In genomic region chr5:43081561-43082534, GRCm38 (mm10) we compare ENCODE assay signal across 11 mouse cellular contexts.
DNase-seq lines count a peak whose midpoint lies in the region; ATAC-seq and TF ChIP-seq lines count a peak whose summit lies in the region.
"Had no signal": no experiment of that assay in that cellular context is flagged by ENCODE, and none has a peak within 500 bp of the region (broad histone marks: within the 10 kb centered on the region; RNA-seq: fewer than 3 reads in every experiment).

No protein-coding gene starts in this region.

- TF ChIP-seq POLR2A in MEL (IDR thresholded peaks at IDR 0.05; ENCODE audit: control insufficient read depth in 1 of 2, insufficient read depth in 1 of 2, low read depth in 1 of 2, low read length in 2 of 2, poor library complexity in 1 of 2): no peak
- no peak for TF ChIP-seq POLR2A in bone marrow, adult 2 months (IDR thresholded peaks at IDR 0.05; ENCODE audit: borderline replicate concordance, control insufficient read depth, low read depth, low read length)

- no peaks in the 10 kb centered on the region for H3K27me3 ChIP-seq in kidney, postnatal 0 days (ENCODE audit: insufficient read depth, low read length)
- H3K27me3 ChIP-seq in MEL (ENCODE audit: control insufficient read depth in 1 of 2, insufficient read depth in 2 of 2, low read length in 2 of 2): no peaks in the 10 kb centered on the region
- no peaks in the 10 kb centered on the region for H3K27me3 ChIP-seq in liver, postnatal 0 days (ENCODE audit: insufficient read depth, low read length)
- H3K27me3 ChIP-seq: limb, embryonic 12.5 days had no signal

- no peak for TF ChIP-seq CTCF in kidney, postnatal 0 days (IDR thresholded peaks at IDR 0.05; ENCODE audit: low read depth)
- TF ChIP-seq CTCF in MEL (IDR thresholded peaks at IDR 0.05 in 2 of 3, conservative IDR thresholded peaks at IDR 0.05 in 1 of 3; ENCODE audit: control insufficient read depth in 1 of 3, insufficient read depth in 1 of 3, low read depth in 2 of 3, low read length in 3 of 3, poor library complexity in 1 of 3, severe bottlenecking in 1 of 3): no peak
- no peak for TF ChIP-seq CTCF in bone marrow, adult 2 months (IDR thresholded peaks at IDR 0.05; ENCODE audit: control insufficient read depth, insufficient read depth, low read length)
- no peak for TF ChIP-seq CTCF in liver, postnatal 0 days (IDR thresholded peaks at IDR 0.05; ENCODE audit: low read depth)

- no peak overlapping the region for H3K4me3 ChIP-seq in kidney, postnatal 0 days (replicated peaks; ENCODE audit: low read depth, low read length)
- peak overlapping the region in 1 of 2 experiments; percentile 7; a peak in 2 of 4 replicates for H3K4me3 ChIP-seq in MEL (ENCODE audit: control insufficient read depth in 1 of 2, insufficient read depth in 1 of 2, low read depth in 2 of 2, low read length in 2 of 2)
- no peak overlapping the region for H3K4me3 ChIP-seq in bone marrow, adult 2 months (replicated peaks; ENCODE audit: control insufficient read depth, low read depth, low read length)
- no peak overlapping the region for H3K4me3 ChIP-seq in liver, postnatal 0 days (ENCODE audit: low read depth, low read length)
- H3K4me3 ChIP-seq: limb, embryonic 12.5 days had no signal

- ATAC-seq in kidney, postnatal 0 days (replicated peaks; ENCODE audit: low FRiP score, low read depth): no peak
- peak; percentile 23; the same call in 1 of the 2 replicates for ATAC-seq in liver, postnatal 0 days
- ATAC-seq: forebrain, embryonic 16.5 days had no signal

- H3K4me1 ChIP-seq in kidney, postnatal 0 days (replicated peaks; ENCODE audit: insufficient read depth, low read length): no peaks in the 10 kb centered on the region
- peaks cover 11 to 12% of the 10 kb centered on the region in 2 experiments for H3K4me1 ChIP-seq in MEL (ENCODE audit: control insufficient read depth in 1 of 2, insufficient read depth in 2 of 2, low read length in 2 of 2)
- no peaks in the 10 kb centered on the region; the same call in 1 of the 2 replicates for H3K4me1 ChIP-seq in bone marrow, adult 2 months (ENCODE audit: control insufficient read depth, insufficient read depth, low read length)
- H3K4me1 ChIP-seq in liver, postnatal 0 days (ENCODE audit: insufficient read depth): no peaks in the 10 kb centered on the region

- H3K79me2 ChIP-seq in MEL (ENCODE audit: control insufficient read depth, insufficient read depth, low read length, poor library complexity): no peaks in the 10 kb centered on the region

- 54% methylated on average over 11 of the region's 11 CpGs for WGBS in kidney, postnatal 0 days
- 4% methylated on average over 11 of the region's 11 CpGs for WGBS in bone marrow, adult 2 months
- WGBS in liver, postnatal 0 days (ENCODE audit: insufficient replicate concordance): 22% methylated on average over 11 of the region's 11 CpGs

- H3K9ac ChIP-seq in kidney, postnatal 0 days (ENCODE audit: low read depth, low read length): no peak overlapping the region
- H3K9ac ChIP-seq in MEL (ENCODE audit: control insufficient read depth, low read depth, low read length, poor library complexity, severe bottlenecking): peak overlapping the region; percentile 4; the same call in 1 of the 2 replicates
- no peak overlapping the region for H3K9ac ChIP-seq in liver, postnatal 0 days (replicated peaks)
- H3K9ac ChIP-seq: limb, embryonic 12.5 days had no signal

- no peak for TF ChIP-seq RAD21 in MEL (IDR thresholded peaks at IDR 0.05; ENCODE audit: low read depth, low read length)

- H3K9me3 ChIP-seq in kidney, postnatal 0 days (replicated peaks; ENCODE audit: low read length): no peaks in the 10 kb centered on the region
- no peaks in the 10 kb centered on the region for H3K9me3 ChIP-seq in MEL (replicated peaks; ENCODE audit: insufficient read depth, low read length)
- no peaks in the 10 kb centered on the region for H3K9me3 ChIP-seq in liver, postnatal 0 days (ENCODE audit: low read length)
- H3K9me3 ChIP-seq: limb, embryonic 12.5 days had no signal

- H3K36me3 ChIP-seq in kidney, postnatal 0 days (ENCODE audit: insufficient read depth, low read length): no peaks in the 10 kb centered on the region
- peaks cover 0 to 14% of the 10 kb centered on the region in 2 experiments; a peak in 2 of 4 replicates for H3K36me3 ChIP-seq in MEL (ENCODE audit: control insufficient read depth in 1 of 2, insufficient read depth in 2 of 2, low read length in 2 of 2)
- no peaks in the 10 kb centered on the region for H3K36me3 ChIP-seq in liver, postnatal 0 days (replicated peaks; ENCODE audit: insufficient read depth, low read length)
- H3K36me3 ChIP-seq: limb, embryonic 12.5 days had no signal

- TF ChIP-seq EP300 in MEL (IDR thresholded peaks at IDR 0.05; ENCODE audit: low read depth in 1 of 2, low read length in 2 of 2): peak; percentile 82 to 84
- no peak for TF ChIP-seq EP300 in liver, postnatal 0 days (IDR thresholded peaks at IDR 0.05; ENCODE audit: low read depth)

- H3K4me2 ChIP-seq in kidney, postnatal 0 days (ENCODE audit: low read length): no peak overlapping the region
- no peak overlapping the region for H3K4me2 ChIP-seq in liver, postnatal 0 days (ENCODE audit: low read depth, low read length)
- H3K4me2 ChIP-seq: limb, embryonic 12.5 days had no signal

- H3K27ac ChIP-seq in kidney, postnatal 0 days: no peak overlapping the region
- peak overlapping the region; percentile 40 for H3K27ac ChIP-seq in MEL (ENCODE audit: control insufficient read depth, low read depth, low read length)
- 0 out of 2 replicates have a peak overlapping the region, but pooled peaks have one; percentile 27 for H3K27ac ChIP-seq in bone marrow, adult 2 months (ENCODE audit: control insufficient read depth, insufficient read depth, low read depth, low read length, poor library complexity)
- H3K27ac ChIP-seq in liver, postnatal 0 days (ENCODE audit: low read depth): no peak overlapping the region
- H3K27ac ChIP-seq: limb, embryonic 12.5 days had no signal

- DNase-seq in kidney, postnatal 0 days (ENCODE audit: low spot score): peak; percentile 15
- no peak for DNase-seq in kidney, adult 18-20 months
- DNase-seq in MEL (ENCODE audit: low read depth, low spot score): peak; percentile 94
- DNase-seq in liver, postnatal 0 days: peak; percentile 47
- DNase-seq in retina, postnatal 1 day: no peak
- no peak for DNase-seq in testis, postnatal 10 days (ENCODE audit: low spot score)
- no peak for DNase-seq in spleen, postnatal 14 days (ENCODE audit: low spot score in 2 of 2)
- DNase-seq: kidney, adult 9 months had no signal

TF ChIP-seq in MEL, 35 proteins besides CTCF, POLR2A, EP300 and RAD21 (continues in another document):
- TF ChIP-seq POLR2AphosphoS2 (IDR thresholded peaks at IDR 0.05; ENCODE audit: low read length) (no peak), ZNF384 (IDR thresholded peaks at IDR 0.05; ENCODE audit: low read depth, low read length) (no peak), ETS1 (IDR thresholded peaks at IDR 0.05; ENCODE audit: low read depth, low read length) (peak; percentile 81), ZC3H11A (IDR thresholded peaks at IDR 0.05; ENCODE audit: low read depth, low read length) (no peak), TAL1 (IDR thresholded peaks at IDR 0.05; ENCODE audit: low read length) (peak; percentile 10; the same call in 1 of the 2 replicates), SIN3A (IDR thresholded peaks at IDR 0.05; ENCODE audit: low read length) (peak; percentile 51), ZMIZ1 (IDR thresholded peaks at IDR 0.05; ENCODE audit: low read depth, low read length) (no peak), MXI1 (IDR thresholded peaks at IDR 0.05; ENCODE audit: low read depth, low read length) (no peak), MAFK (IDR thresholded peaks at IDR 0.05; ENCODE audit: borderline replicate concordance, low read depth, low read length) (no peak), HCFC1 (IDR thresholded peaks at IDR 0.05; ENCODE audit: low read depth, low read length) (peak; percentile 41; the same call in 1 of the 2 replicates), GABPA (IDR thresholded peaks at IDR 0.05; ENCODE audit: low read depth, low read length) (no peak), TCF12 (IDR thresholded peaks at IDR 0.05; ENCODE audit: low read depth, low read length) (peak; percentile 74), USF2 (IDR thresholded peaks at IDR 0.05; ENCODE audit: borderline replicate concordance in 1 of 2, insufficient read depth in 1 of 2, low read depth in 1 of 2, low read length in 2 of 2) (no peak), GATA1 (IDR thresholded peaks at IDR 0.05; ENCODE audit: low read depth, low read length) (peak; percentile 59; the same call in 1 of the 2 replicates), MYB (IDR thresholded peaks at IDR 0.05; ENCODE audit: low read depth, low read length) (no peak), MAZ (IDR thresholded peaks at IDR 0.05; ENCODE audit: low read depth, low read length) (no peak), MYC (IDR thresholded peaks at IDR 0.05; ENCODE audit: low read depth, low read length) (peak; percentile 76; the same call in 1 of the 2 replicates), ZKSCAN1 (IDR thresholded peaks at IDR 0.05; ENCODE audit: low read depth, low read length) (no peak), CHD1 (IDR thresholded peaks at IDR 0.05; ENCODE audit: low read depth, low read length) (no peak), MAX (IDR thresholded peaks at IDR 0.05; ENCODE audit: low read length) (0 out of 2 replicates have a peak, but pooled peaks have one; percentile 44), POLR2AphosphoS5 (IDR thresholded peaks at IDR 0.05; ENCODE audit: borderline replicate concordance, low read depth, low read length) (no peak), CHD2 (IDR thresholded peaks at IDR 0.05; ENCODE audit: low read length) (no peak), RCOR1 (IDR thresholded peaks at IDR 0.05; ENCODE audit: low read depth, low read length) (peak; percentile 74), MEF2A (IDR thresholded peaks at IDR 0.05; ENCODE audit: extremely low read depth, insufficient replicate concordance, low read depth, low read length, poor library complexity, severe bottlenecking) (peak; percentile 95), TBP (IDR thresholded peaks at IDR 0.05; ENCODE audit: low read depth, low read length) (no peak), USF1 (IDR thresholded peaks at IDR 0.05; ENCODE audit: low read depth, low read length) (no peak), JUND (IDR thresholded peaks at IDR 0.05; ENCODE audit: low read depth, low read length) (0 out of 2 replicates have a peak, but pooled peaks have one; percentile 40), NRF1 (IDR thresholded peaks at IDR 0.05; ENCODE audit: insufficient read depth, low read depth, low read length, poor library complexity, severe bottlenecking) (no peak), NELFE (IDR thresholded peaks at IDR 0.05; ENCODE audit: low read depth, low read length) (no peak), KAT2A (conservative IDR thresholded peaks at IDR 0.05; ENCODE audit: low read depth, low read length) (no peak), BHLHE40 (IDR thresholded peaks at IDR 0.05; ENCODE audit: borderline replicate concordance, low read depth, low read length) (0 out of 2 replicates have a peak, but pooled peaks have one; percentile 19)

Comparison
In these comparisons a context has a peak if more than half of its experiments do, and no peak if none do; other contexts are left out.
1. DNase-seq: peak in kidney, postnatal 0 days (single experiment), MEL (single experiment) and liver, postnatal 0 days (single experiment); none in kidney, adult 18-20 months (single experiment), retina, postnatal 1 day (single experiment), testis, postnatal 10 days (single experiment) and spleen, postnatal 14 days (0 of 2).
2. H3K27ac ChIP-seq: peak in MEL (single experiment) and bone marrow, adult 2 months (single experiment); none in kidney, postnatal 0 days (single experiment) and liver, postnatal 0 days (single experiment).